Mouse (Mus musculus): ENCODE measurements at regions not wholly inside any gene's neighbourhood (a gene's known extent, or its start where the extent isn't known, plus 50 kb on each side); places are given as distances from the start of the nearest gene placed in this dataset.

GRCm38 (mm10) chr4:110128918-110129317, 151.1 kb downstream of the Dmrta2 start:
- ATAC-seq (ENCODE audit: low FRiP score, low read depth) = peak; percentile 80
- H3K9me3 ChIP-seq = no peaks in the 10 kb centered on the region
- WGBS = 4% methylated on average over 1 of the region's 1 CpGs
- no peaks in the 10 kb centered on the region for H3K27me3 ChIP-seq
- no peak overlapping the region for H3K9ac ChIP-seq
- peak overlapping the region; percentile 26; the same call in 1 of the 2 replicates for H3K27ac ChIP-seq (replicated peaks)
- no peak overlapping the region for H3K4me2 ChIP-seq
- H3K4me1 ChIP-seq (replicated peaks) = peaks cover 9% of the 10 kb centered on the region; the same call in 1 of the 2 replicates
- no peak overlapping the region for H3K4me3 ChIP-seq
- no peaks in the 10 kb centered on the region for H3K36me3 ChIP-seq

- H3K9me3 ChIP-seq = no peaks in the 10 kb centered on the region
- H3K27ac ChIP-seq (replicated peaks) = peak overlapping the region; percentile 26; the same call in 1 of the 2 replicates
These were observed 151.7 kb downstream of the Dmrta2 start for GRCm38 (mm10) chr4:110129518-110129917.

GRCm38 (mm10) chr4:110132061-110132460, 154.2 kb downstream of the Dmrta2 start:
- H3K4me1 ChIP-seq (replicated peaks) = peaks cover 19% of the 10 kb centered on the region; the same call in 1 of the 2 replicates

More at GRCm38 (mm10) chr4:110129518-110129917, 151.7 kb downstream of the Dmrta2 start:
- peak; percentile 58 for ATAC-seq (ENCODE audit: low FRiP score, low read depth)
- no peaks in the 10 kb centered on the region for H3K27me3 ChIP-seq
- peaks cover 15% of the 10 kb centered on the region; the same call in 1 of the 2 replicates for H3K4me1 ChIP-seq (replicated peaks)
- no peaks in the 10 kb centered on the region for H3K36me3 ChIP-seq
- 31% methylated on average over 3 of the region's 3 CpGs for WGBS
- no peak overlapping the region for H3K4me3 ChIP-seq
- no peak overlapping the region for H3K9ac ChIP-seq
- no peak overlapping the region for H3K4me2 ChIP-seq

GRCm38 (mm10) chr4:110134036-110134435, 156.2 kb downstream of the Dmrta2 start:
- Histone ChIP-seq H3K9ac (no peak overlapping the region), H3K36me3 (no peaks in the 10 kb centered on the region), H3K4me3 (no peak overlapping the region), H3K27me3 (no peaks in the 10 kb centered on the region), H3K27ac (replicated peaks) (0 out of 2 replicates have a peak overlapping the region, but pooled peaks have one; percentile 4), H3K4me2 (no peak overlapping the region), H3K9me3 (no peaks in the 10 kb centered on the region), H3K4me1 (replicated peaks) (peaks cover 18% of the 10 kb centered on the region; the same call in 1 of the 2 replicates)
- ATAC-seq (ENCODE audit: low FRiP score, low read depth) = no peak
- WGBS = 32% methylated on average over 7 of the region's 7 CpGs

More at GRCm38 (mm10) chr4:110132061-110132460, 154.2 kb downstream of the Dmrta2 start:
- Histone ChIP-seq H3K9ac (no peak overlapping the region), H3K9me3 (no peaks in the 10 kb centered on the region), H3K4me3 (no peak overlapping the region), H3K27me3 (no peaks in the 10 kb centered on the region), H3K4me2 (no peak overlapping the region), H3K36me3 (no peaks in the 10 kb centered on the region), H3K27ac (replicated peaks) (no peak overlapping the region)
- WGBS = 74% methylated on average over 4 of the region's 4 CpGs
- ATAC-seq (ENCODE audit: low FRiP score, low read depth) = no peak

- no peak overlapping the region for H3K9ac ChIP-seq
- no peak overlapping the region for H3K27ac ChIP-seq (replicated peaks)
- no peaks in the 10 kb centered on the region for H3K27me3 ChIP-seq
- H3K4me1 ChIP-seq (replicated peaks) = no peaks in the 10 kb centered on the region
- no peaks in the 10 kb centered on the region for H3K36me3 ChIP-seq
- 89% methylated on average over 1 of the region's 1 CpGs for WGBS
- H3K9me3 ChIP-seq = no peaks in the 10 kb centered on the region
- H3K4me3 ChIP-seq = no peak overlapping the region
- ATAC-seq (ENCODE audit: low FRiP score, low read depth) = no peak
- no peak overlapping the region for H3K4me2 ChIP-seq
These were observed 167.4 kb downstream of the Dmrta2 start for GRCm38 (mm10) chr4:110145229-110145628.

GRCm38 (mm10) chr4:110152103-110152946, 174.5 kb downstream of the Dmrta2 start:
- peaks cover 14% of the 10 kb centered on the region for H3K4me1 ChIP-seq (replicated peaks)
- no peaks in the 10 kb centered on the region for H3K36me3 ChIP-seq
- peak overlapping the region; percentile 78 for H3K27ac ChIP-seq (replicated peaks)
- no peaks in the 10 kb centered on the region for H3K9me3 ChIP-seq
- H3K4me2 ChIP-seq = peak overlapping the region; percentile 36
- peak; percentile 93 for ATAC-seq (ENCODE audit: low FRiP score, low read depth)
- 4% methylated on average over 15 of the region's 15 CpGs for WGBS
- no peaks in the 10 kb centered on the region for H3K27me3 ChIP-seq
- no peak overlapping the region for H3K9ac ChIP-seq
- no peak overlapping the region for H3K4me3 ChIP-seq
